Mouse (Mus musculus): ENCODE measurements around the gene Olfr692. TPM values are rescaled to one million over a fixed set of nuclear protein-coding genes. Genes with fewer than 3 reads are reported as not detected.

The Olfr692 gene
- total RNA-seq, 1 experiment from 2014 or later = not detected

GRCm38 (mm10) chr7:105399058-105399934 is 31.3 kb downstream of the Olfr692 start:
- peak; percentile 34; the same call in 1 of the 2 replicates for ATAC-seq (ENCODE audit: extremely low read depth, insufficient number of reproducible peaks, low FRiP score, poor library complexity, severe bottlenecking)

GRCm38 (mm10) chr7:105399935-105400624 is 32.0 kb downstream of the Olfr692 start, which contains the start of gene Fam160a2:
Gene Fam160a2 (minus strand): TSS chr7:105400054.
- peak; percentile 90 for ATAC-seq (ENCODE audit: extremely low read depth, insufficient number of reproducible peaks, low FRiP score, poor library complexity, severe bottlenecking)

- ATAC-seq (ENCODE audit: extremely low read depth, insufficient number of reproducible peaks, low FRiP score, poor library complexity, severe bottlenecking) = no peak
Observed at GRCm38 (mm10) chr7:105404268-105404667, 36.2 kb downstream of the Olfr692 start, which contains the start of gene Cnga4. Gene Cnga4 (plus strand): TSS chr7:105404568.

- ATAC-seq (ENCODE audit: extremely low read depth, insufficient number of reproducible peaks, low FRiP score, poor library complexity, severe bottlenecking) = no peak
Observed at GRCm38 (mm10) chr7:105406322-105406721, 38.3 kb downstream of the Olfr692 start.

GRCm38 (mm10) chr7:105411874-105412632 is 44.0 kb downstream of the Olfr692 start:
- peak; percentile 72 for ATAC-seq (ENCODE audit: extremely low read depth, insufficient number of reproducible peaks, low FRiP score, poor library complexity, severe bottlenecking)

- ATAC-seq (ENCODE audit: extremely low read depth, insufficient number of reproducible peaks, low FRiP score, poor library complexity, severe bottlenecking) = no peak
Observed at GRCm38 (mm10) chr7:105414385-105414784, 46.4 kb downstream of the Olfr692 start.

GRCm38 (mm10) chr7:105416529-105416928 is 48.5 kb downstream of the Olfr692 start:
- ATAC-seq (ENCODE audit: extremely low read depth, insufficient number of reproducible peaks, low FRiP score, poor library complexity, severe bottlenecking) = no peak

GRCm38 (mm10) chr7:105418106-105418505 is 50.1 kb downstream of the Olfr692 start:
- no peak for ATAC-seq (ENCODE audit: extremely low read depth, insufficient number of reproducible peaks, low FRiP score, poor library complexity, severe bottlenecking)

Other genes with a start within 250 kb of the Olfr692 start
- gene Olfr683, start 221.2 kb upstream of the Olfr692 start, total RNA-seq (2017) = not detected in 2 replicates
- gene Olfr684, start 204.6 kb upstream of the Olfr692 start, total RNA-seq (2017) = 0.25 TPM in 1 of 2 replicates, not detected in the other
- gene Olfr685, start 182.2 kb upstream of the Olfr692 start, total RNA-seq (2017) = not detected in 2 replicates
- gene Olfr686, start 160.7 kb upstream of the Olfr692 start, total RNA-seq (2017) = not detected in 2 replicates
- gene Olfr688, start 80.1 kb upstream of the Olfr692 start, total RNA-seq (2017) = not detected in 2 replicates
- not detected in 2 replicates for gene Olfr689, start 57.1 kb upstream of the Olfr692 start, total RNA-seq (2017)
- 0.70 and 0.74 TPM in 2 replicates for gene Olfr690, start 34.1 kb upstream of the Olfr692 start, total RNA-seq (2017)
- 0.37 and 1.0 TPM in 2 replicates for gene Olfr691, start 26.0 kb upstream of the Olfr692 start, total RNA-seq (2017)
- gene Gm5901, start 6.8 kb downstream of the Olfr692 start, total RNA-seq (2017) = 1.2 TPM in 1 of 2 replicates, not detected in the other
- 57.8 and 59.1 TPM in 2 replicates for gene Fam160a2, start 31.8 kb downstream of the Olfr692 start, total RNA-seq (2017)
- not detected in 2 replicates for gene Cnga4, start 36.3 kb downstream of the Olfr692 start, total RNA-seq (2017)
- not detected in 2 replicates for gene Cckbr, start 57.5 kb downstream of the Olfr692 start, total RNA-seq (2017)
- gene Cavin3, start 114.1 kb downstream of the Olfr692 start, total RNA-seq (2017) = not detected in 2 replicates
- gene Smpd1, start 186.1 kb downstream of the Olfr692 start, total RNA-seq (2017) = 19.6 and 26.4 TPM in 2 replicates
- 1.8 and 5.6 TPM in 2 replicates for gene Apbb1, start 213.4 kb downstream of the Olfr692 start, total RNA-seq (2017)
- not detected in 2 replicates for gene Hpx, start 231.9 kb downstream of the Olfr692 start, total RNA-seq (2017)